Mouse (Mus musculus): ENCODE measurements around the gene Shisa5.

DNA sequence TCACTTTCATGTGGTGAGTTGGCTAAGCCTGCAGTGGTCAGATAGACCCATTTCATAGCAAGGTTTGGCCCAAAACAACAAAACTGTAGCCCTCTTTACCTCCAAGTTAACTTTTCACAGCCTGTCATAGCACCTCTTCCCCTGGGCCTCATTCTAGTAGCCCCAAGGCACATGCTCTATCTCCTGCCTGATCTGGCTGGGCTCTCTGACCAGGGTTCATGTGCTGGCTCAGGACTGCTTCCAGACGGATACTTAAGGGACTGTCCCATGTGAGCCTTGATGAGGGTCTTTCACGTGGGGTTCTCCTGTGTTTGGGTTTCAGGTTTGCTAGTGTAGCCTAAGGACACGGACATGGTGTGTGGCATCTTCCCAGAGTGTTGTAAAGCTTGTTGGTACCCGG is 1.3 kb downstream of the Shisa5 start:
- TF ChIP-seq CTCF (IDR thresholded peaks at IDR 0.05; ENCODE audit: borderline replicate concordance, insufficient read depth, low read length) (no peak), POLR2A (IDR thresholded peaks at IDR 0.05; ENCODE audit: low read depth, low read length) (no peak)

All from embryonic fibroblast, embryonic 13.5 days (primary cell).